Mouse (Mus musculus) intestine, embryonic 16.5 days (tissue): Measurements from ENCODE around the gene Yif1a. TPM values are rescaled to one million over a fixed set of nuclear protein-coding genes. Genes with fewer than 3 reads are reported as not detected.

Source experiments
- ATAC-seq: fragments of 200-750 bp; cut with Nextera tagmentation; 2 replicates; pipeline ENCODE4 v1.8.0; 2017; ENCODE audit warnings: moderate TSS enrichment, moderate library complexity
- H3K27ac ChIP-seq: fragments of 300-500 bp; sonication (generic); 2 replicates; pipeline ENCODE4 v1.5.1; 2014; ENCODE audit warnings: mild to moderate bottlenecking, low read length
- H3K27me3 ChIP-seq: fragments of 300-500 bp; sonication (generic); replicated peaks from 2 replicates; pipeline ENCODE4 v1.6.1; 2014; ENCODE audit warnings: low read length, control low read depth, mixed read lengths; ENCODE audit not compliant: control insufficient read depth, insufficient read depth
- H3K36me3 ChIP-seq: fragments of 300-500 bp; sonication (generic); 2 replicates; pipeline ENCODE4 v1.6.1; 2014; ENCODE audit warnings: low read length, control low read depth; ENCODE audit not compliant: control insufficient read depth, insufficient read depth
- H3K4me1 ChIP-seq: fragments of 300-500 bp; sonication (generic); 2 replicates; pipeline ENCODE4 v1.6.1; 2014; ENCODE audit warnings: low read length, control low read depth, mixed read lengths; ENCODE audit not compliant: control insufficient read depth, insufficient read depth
- H3K4me2 ChIP-seq: fragments of 300-500 bp; sonication (generic); 2 replicates; pipeline ENCODE4 v1.6.1; 2014; ENCODE audit warnings: low read depth, low read length, control low read depth
- H3K4me3 ChIP-seq: fragments of 300-500 bp; sonication (generic); 2 replicates; pipeline ENCODE4 v1.5.1; 2014; ENCODE audit warnings: mild to moderate bottlenecking, low read length
- H3K9ac ChIP-seq: fragments of 300-500 bp; sonication (generic); 2 replicates; pipeline ENCODE4 v1.6.1; 2014; ENCODE audit warnings: low read depth, low read length
- H3K9me3 ChIP-seq: fragments of 300-500 bp; sonication (generic); 2 replicates; pipeline ENCODE4 v1.6.1; 2016; ENCODE audit warnings: low read length, control low read depth; ENCODE audit not compliant: control insufficient read depth
- WGBS: fragments of 180-500 bp; shearing (Covaris S2); extraction: QIAGEN DNeasy Blood & Tissue Kit; methylation state at CpG from one replicate; pipeline ENCODE4 v1.1.7; 2014; 5-methylcytosine and 5-hydroxymethylcytosine counted together
- polyA plus RNA-seq: library from polyadenylated mRNA; unstranded; fragments of >200 nt; fragmentation: Nextera tagmentation; extraction: Ambion mirVana; gene quantifications from 2 replicates; pipeline ENCODE4 v1.2.1, GENCODE M21; 2015

Yif1a gene
- polyA plus RNA-seq, 1 experiment from 2014 or later: 155 TPM

- no peaks in the 10 kb centered on the region for H3K9me3 ChIP-seq
- no peak overlapping the region for H3K4me3 ChIP-seq
- 9% methylated on average over 10 of the region's 10 CpGs for WGBS
- H3K4me1 ChIP-seq: peaks cover 34% of the 10 kb centered on the region
- H3K9ac ChIP-seq: peak overlapping the region; percentile 48
- H3K27ac ChIP-seq: peak overlapping the region; percentile 64
- H3K36me3 ChIP-seq: no peaks in the 10 kb centered on the region
- ATAC-seq: peak; percentile 53
- 0 out of 2 replicates have a peak, but pooled peaks cover under 1% of the 10 kb centered on the region for H3K27me3 ChIP-seq
- no peak overlapping the region for H3K4me2 ChIP-seq
Observed at GRCm38 (mm10) chr19:5058801-5059771, 29.3 kb upstream of the Yif1a start.

DNA sequence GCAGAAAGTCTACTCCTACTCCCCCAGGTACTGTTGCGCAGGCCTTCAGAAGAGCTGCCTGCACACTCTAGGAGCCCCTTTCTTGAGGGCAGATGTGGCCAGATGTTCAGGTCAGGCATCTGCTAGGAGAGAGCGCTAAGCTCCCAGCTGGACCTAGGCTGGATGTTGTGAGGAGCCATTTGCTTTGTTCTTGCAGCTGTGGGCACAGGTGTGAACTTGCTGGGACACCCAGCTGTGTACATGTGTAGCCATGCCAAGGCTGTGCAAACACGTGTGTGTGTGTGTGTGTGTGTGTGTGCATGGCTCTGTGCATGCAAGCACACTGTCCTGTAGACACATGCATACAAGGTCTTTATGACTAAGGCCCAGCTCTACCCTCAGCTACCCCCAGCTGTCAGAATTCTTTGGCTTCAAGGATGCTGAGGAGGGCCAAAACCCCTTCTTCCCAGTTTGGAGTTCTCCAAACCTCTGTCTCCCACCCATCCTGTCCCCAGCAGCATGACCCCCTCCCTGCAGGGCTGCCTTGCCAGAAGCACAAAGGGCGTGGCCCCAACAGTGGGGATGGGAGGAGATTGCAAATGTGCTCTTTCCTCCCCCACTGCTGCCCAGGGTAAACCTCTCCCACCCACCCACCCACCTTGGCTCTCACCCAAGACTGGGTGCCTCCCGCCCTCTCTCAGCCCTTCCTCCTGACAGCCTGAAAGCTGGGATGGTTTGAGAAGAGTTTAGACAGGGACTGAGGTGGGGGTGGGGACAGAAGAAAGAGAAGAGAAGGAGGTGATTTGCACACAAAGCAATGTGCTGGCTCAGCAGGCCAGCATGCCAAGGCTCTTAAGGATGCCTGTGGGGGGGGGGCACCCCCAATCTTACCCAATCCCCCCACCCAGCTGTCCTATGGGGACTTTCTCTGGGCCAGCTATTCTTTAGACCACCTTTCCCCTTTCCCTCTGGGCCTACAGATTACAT lies 27.7 kb upstream of the Yif1a start:
- Histone ChIP-seq H3K4me1 (peaks cover 43% of the 10 kb centered on the region), H3K9ac (no peak overlapping the region), H3K4me2 (no peak overlapping the region), H3K4me3 (no peak overlapping the region), H3K27me3 (0 out of 2 replicates have a peak, but pooled peaks cover 3% of the 10 kb centered on the region), H3K36me3 (no peaks in the 10 kb centered on the region), H3K27ac (peak overlapping the region; percentile 54), H3K9me3 (no peaks in the 10 kb centered on the region)
- 0 out of 2 replicates have a peak, but pooled peaks have one; percentile 6 for ATAC-seq
- 29% methylated on average over 5 of the region's 5 CpGs for WGBS

GRCm38 (mm10) chr19:5062041-5062440 lies 26.3 kb upstream of the Yif1a start:
- WGBS: 79% methylated on average over 5 of the region's 5 CpGs
- ATAC-seq: no peak

DNA sequence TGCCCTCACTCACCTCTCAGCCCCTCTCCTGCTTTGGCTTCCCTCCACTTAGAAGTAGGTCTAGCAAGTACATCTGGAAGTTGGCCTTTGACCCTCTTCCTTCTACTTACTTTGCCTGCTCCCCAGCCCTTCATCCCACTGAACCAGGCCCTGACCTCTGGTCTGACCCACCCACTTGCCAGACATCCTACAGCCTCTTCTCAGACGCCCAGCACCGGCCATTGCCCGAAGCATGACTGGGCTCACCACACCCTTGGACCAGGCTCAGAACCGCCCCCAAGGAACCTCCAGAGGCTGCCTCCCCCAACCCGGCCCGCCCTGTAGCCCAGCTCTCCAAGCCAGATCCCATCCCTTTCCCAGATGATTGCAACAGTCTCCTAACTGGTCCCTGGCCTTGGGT lies 25.9 kb upstream of the Yif1a start:
- Histone ChIP-seq H3K9me3 (no peaks in the 10 kb centered on the region), H3K36me3 (no peaks in the 10 kb centered on the region), H3K27me3 (peaks cover 10% of the 10 kb centered on the region; the same call in 1 of the 2 replicates), H3K4me1 (peaks cover 46% of the 10 kb centered on the region), H3K9ac (no peak overlapping the region), H3K27ac (no peak overlapping the region), H3K4me3 (no peak overlapping the region), H3K4me2 (no peak overlapping the region)
- ATAC-seq: no peak
- WGBS: 58% methylated on average over 6 of the region's 6 CpGs

More at GRCm38 (mm10) chr19:5062041-5062440, 26.3 kb upstream of the Yif1a start:
- Histone ChIP-seq H3K4me3 (no peak overlapping the region), H3K9me3 (no peaks in the 10 kb centered on the region), H3K27me3 (peaks cover 6% of the 10 kb centered on the region; the same call in 1 of the 2 replicates), H3K36me3 (no peaks in the 10 kb centered on the region), H3K4me2 (no peak overlapping the region), H3K27ac (no peak overlapping the region), H3K4me1 (peaks cover 42% of the 10 kb centered on the region), H3K9ac (no peak overlapping the region)

- peak overlapping the region; percentile 24; the same call in 1 of the 2 replicates for H3K27ac ChIP-seq
- ATAC-seq: no peak
Observed at GRCm38 (mm10) chr19:5065104-5065503, 23.2 kb upstream of the Yif1a start.

GRCm38 (mm10) chr19:5067040-5067799 lies 21.1 kb upstream of the Yif1a start:
- Histone ChIP-seq H3K27me3 (peaks cover 26% of the 10 kb centered on the region; the same call in 1 of the 2 replicates), H3K4me3 (peak overlapping the region; percentile 63), H3K9ac (peak overlapping the region; percentile 81), H3K4me1 (peaks cover 55% of the 10 kb centered on the region), H3K27ac (peak overlapping the region; percentile 95), H3K36me3 (no peaks in the 10 kb centered on the region), H3K9me3 (no peaks in the 10 kb centered on the region), H3K4me2 (peak overlapping the region; percentile 67)
- ATAC-seq: peak; percentile 12
- 9% methylated on average over 15 of the region's 15 CpGs for WGBS

More at GRCm38 (mm10) chr19:5065104-5065503, 23.2 kb upstream of the Yif1a start:
- no peak overlapping the region for H3K4me2 ChIP-seq
- H3K9me3 ChIP-seq: no peaks in the 10 kb centered on the region
- H3K36me3 ChIP-seq: no peaks in the 10 kb centered on the region
- H3K27me3 ChIP-seq: peaks cover 25% of the 10 kb centered on the region; the same call in 1 of the 2 replicates
- H3K9ac ChIP-seq: no peak overlapping the region
- peaks cover 55% of the 10 kb centered on the region for H3K4me1 ChIP-seq
- WGBS: 42% methylated on average over 7 of the region's 7 CpGs
- no peak overlapping the region for H3K4me3 ChIP-seq

DNA sequence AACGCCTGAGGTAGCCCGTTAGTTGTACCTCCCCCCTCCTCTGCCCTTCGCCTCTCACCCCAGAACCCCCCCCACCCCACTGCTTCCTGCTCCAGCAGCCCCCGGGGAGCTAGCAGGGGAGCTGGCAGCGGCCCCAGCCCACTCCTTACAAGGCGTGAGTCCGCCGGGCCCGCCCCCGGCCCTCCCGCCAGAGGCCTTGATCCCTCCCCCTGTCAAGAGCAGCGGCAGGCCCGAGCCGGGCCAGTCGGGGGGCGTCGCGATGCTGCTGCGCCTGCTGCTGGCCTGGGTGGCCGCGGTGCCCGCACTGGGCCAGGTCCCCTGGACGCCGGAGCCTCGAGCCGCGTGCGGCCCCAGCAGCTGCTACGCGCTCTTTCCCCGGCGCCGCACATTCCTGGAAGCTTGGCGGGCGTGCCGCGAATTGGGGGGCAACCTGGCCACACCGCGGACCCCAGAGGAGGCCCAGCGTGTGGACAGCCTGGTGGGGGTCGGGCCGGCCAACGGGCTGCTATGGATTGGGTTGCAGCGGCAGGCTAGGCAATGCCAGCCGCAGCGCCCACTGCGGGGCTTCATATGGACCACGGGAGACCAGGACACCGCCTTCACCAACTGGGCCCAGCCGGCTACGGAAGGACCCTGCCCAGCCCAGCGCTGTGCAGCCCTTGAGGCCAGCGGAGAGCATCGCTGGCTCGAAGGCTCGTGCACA lies 20.3 kb upstream of the Yif1a start, which contains the start of gene Cd248:
Gene Cd248 (plus strand): TSS at position 212 of the 703 bp plus-strand sequence.
- Histone ChIP-seq H3K36me3 (no peaks in the 10 kb centered on the region), H3K9ac (peak within 1 kb of the TSS; percentile 81), H3K4me2 (peak within 1 kb of the TSS; percentile 67), H3K27me3 (peaks cover 26% of the 10 kb centered on the region; the same call in 1 of the 2 replicates), H3K4me1 (peaks cover 62% of the 10 kb centered on the region), H3K9me3 (no peaks in the 10 kb centered on the region), H3K27ac (peak within 1 kb of the TSS; percentile 95), H3K4me3 (peak within 1 kb of the TSS; percentile 63)
- 1% methylated on average over 49 of the region's 56 CpGs for WGBS
- ATAC-seq: peak; percentile 67
